Mouse (Mus musculus): ENCODE results near the gene Hdhd5.

Gene Hdhd5

GRCm38 (mm10) chr6:120531020-120531965 lies at the start of gene Hdhd5:
Gene Hdhd5 (minus strand): TSS chr6:120531319.
- peak; percentile 97 for DNase-seq (ENCODE audit: low read depth, low spot score)

- DNase-seq (ENCODE audit: low read depth, low spot score): no peak
Observed at GRCm38 (mm10) chr6:120580713-120581015, 49.5 kb upstream of the Hdhd5 start.

- DNase-seq (ENCODE audit: low read depth, low spot score): peak; percentile 88
Observed at GRCm38 (mm10) chr6:120579831-120580712, 49.0 kb upstream of the Hdhd5 start.

GRCm38 (mm10) chr6:120579110-120579830 lies 48.2 kb upstream of the Hdhd5 start:
- peak; percentile 15 for DNase-seq (ENCODE audit: low read depth, low spot score)

- no peak for DNase-seq (ENCODE audit: low read depth, low spot score)
Observed at GRCm38 (mm10) chr6:120578471-120578870, 47.4 kb upstream of the Hdhd5 start.

- no peak for DNase-seq (ENCODE audit: low read depth, low spot score)
Observed at GRCm38 (mm10) chr6:120572372-120572771, 41.3 kb upstream of the Hdhd5 start.

- no peak for DNase-seq (ENCODE audit: low read depth, low spot score)
Observed at GRCm38 (mm10) chr6:120568257-120568656, 37.1 kb upstream of the Hdhd5 start.

GRCm38 (mm10) chr6:120566911-120567909 lies 36.1 kb upstream of the Hdhd5 start:
- DNase-seq (ENCODE audit: low read depth, low spot score): peak; percentile 24

- DNase-seq (ENCODE audit: low read depth, low spot score): no peak
Observed at GRCm38 (mm10) chr6:120556641-120557040, 25.5 kb upstream of the Hdhd5 start.

- DNase-seq (ENCODE audit: low read depth, low spot score): no peak
Observed at GRCm38 (mm10) chr6:120555983-120556567, 25.0 kb upstream of the Hdhd5 start.

- no peak for DNase-seq (ENCODE audit: low read depth, low spot score)
Observed at GRCm38 (mm10) chr6:120555152-120555551, 24.0 kb upstream of the Hdhd5 start.

GRCm38 (mm10) chr6:120550173-120550572 lies 19.1 kb upstream of the Hdhd5 start:
- no peak for DNase-seq (ENCODE audit: low read depth, low spot score)

- no peak for DNase-seq (ENCODE audit: low read depth, low spot score)
Observed at GRCm38 (mm10) chr6:120548581-120548980, 17.5 kb upstream of the Hdhd5 start.

- no peak for DNase-seq (ENCODE audit: low read depth, low spot score)
Observed at GRCm38 (mm10) chr6:120546973-120547372, 15.9 kb upstream of the Hdhd5 start.

- no peak for DNase-seq (ENCODE audit: low read depth, low spot score)
Observed at GRCm38 (mm10) chr6:120546292-120546691, 15.2 kb upstream of the Hdhd5 start.

GRCm38 (mm10) chr6:120542061-120542460 lies 10.9 kb upstream of the Hdhd5 start:
- no peak for DNase-seq (ENCODE audit: low read depth, low spot score)

- no peak for DNase-seq (ENCODE audit: low read depth, low spot score)
Observed at GRCm38 (mm10) chr6:120541386-120541785, 10.3 kb upstream of the Hdhd5 start.

GRCm38 (mm10) chr6:120539781-120540231 lies 8.7 kb upstream of the Hdhd5 start:
- DNase-seq (ENCODE audit: low read depth, low spot score): no peak

- DNase-seq (ENCODE audit: low read depth, low spot score): peak; percentile 87
Observed at GRCm38 (mm10) chr6:120539132-120539759, 8.1 kb upstream of the Hdhd5 start.

- DNase-seq (ENCODE audit: low read depth, low spot score): no peak
Observed at GRCm38 (mm10) chr6:120536337-120536736, 5.2 kb upstream of the Hdhd5 start.
